Mouse (Mus musculus): Measurements from ENCODE around the gene Ncaph2.
A peak's percentile ranks its signal among the peaks of the same experiment; 100 is the strongest.

The Ncaph2 gene

GRCm38 (mm10) chr15:89355241-89356187 lies at the start of gene Ncaph2, which contains the start of gene Lmf2:
Gene Ncaph2 (plus strand): TSS chr15:89355719.
Gene Lmf2 (minus strand): TSS chr15:89355659.
- DNase-seq = peak; percentile 94

DNA sequence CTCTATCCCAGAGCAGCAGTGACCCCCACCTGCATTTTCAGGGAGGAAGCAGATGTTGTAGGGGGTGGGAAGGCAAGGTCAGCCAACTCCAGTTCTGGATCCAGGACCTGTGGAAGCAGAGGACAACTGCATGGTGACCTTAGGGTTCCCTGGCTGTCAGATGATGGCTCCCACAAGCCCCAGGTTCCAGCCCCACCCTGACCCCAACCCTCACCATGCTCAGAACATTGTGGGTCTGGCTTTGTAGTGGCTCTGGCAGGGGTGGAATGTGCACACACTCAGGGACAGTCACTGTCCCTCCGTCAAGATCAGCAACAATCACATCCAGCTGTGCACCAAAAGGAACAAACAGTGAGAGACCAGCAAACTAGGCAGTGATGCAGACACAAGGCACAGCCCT lies 49.6 kb upstream of the Ncaph2 start:
- DNase-seq = no peak

DNA sequence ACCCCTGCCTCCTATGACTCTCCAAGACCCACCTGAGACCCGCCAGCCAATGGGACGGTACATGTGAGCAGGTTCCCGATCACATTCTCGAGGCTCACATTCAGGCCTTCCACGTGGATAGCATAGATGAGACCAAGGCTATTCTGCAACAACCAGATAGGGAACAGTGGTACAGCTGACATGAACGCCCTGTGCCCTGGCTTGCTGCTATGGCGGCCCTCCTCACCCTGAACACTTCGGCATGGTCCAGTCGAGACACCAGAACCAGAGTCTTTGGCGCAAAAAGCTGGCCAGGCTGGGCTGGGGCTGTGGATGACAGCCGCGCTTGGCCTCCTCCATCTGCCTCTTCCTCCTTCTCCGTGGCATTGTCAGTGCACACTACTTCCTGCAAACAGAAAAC lies 48.1 kb upstream of the Ncaph2 start:
- DNase-seq = no peak

- peak; percentile 48 for DNase-seq
Observed at GRCm38 (mm10) chr15:89308406-89309139, 46.9 kb upstream of the Ncaph2 start.

DNA sequence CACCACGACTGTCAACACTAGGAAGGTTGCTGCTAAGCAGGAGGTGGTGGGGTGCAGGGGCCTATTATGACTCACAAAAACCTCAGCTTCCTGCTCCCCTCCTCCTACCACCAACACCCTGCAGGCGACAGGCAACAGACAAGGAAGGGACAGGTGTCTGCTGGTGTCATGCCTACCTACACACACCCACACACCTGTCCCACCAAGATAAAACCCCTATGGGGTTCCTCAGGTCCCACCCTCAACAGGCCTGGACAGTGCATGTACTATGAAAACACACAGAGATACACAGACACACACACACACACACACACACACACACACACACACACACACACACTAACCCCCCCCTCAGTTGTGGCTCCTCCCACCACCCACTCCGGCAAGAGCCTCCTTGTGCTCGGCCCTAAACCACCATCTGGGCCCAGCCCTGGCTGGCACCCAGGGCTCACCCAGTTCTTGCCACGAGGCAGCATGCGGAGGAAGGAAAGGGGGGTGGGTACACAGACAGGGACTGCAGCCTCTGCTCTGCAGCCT lies 45.5 kb upstream of the Ncaph2 start:
- DNase-seq = peak; percentile 86

DNA sequence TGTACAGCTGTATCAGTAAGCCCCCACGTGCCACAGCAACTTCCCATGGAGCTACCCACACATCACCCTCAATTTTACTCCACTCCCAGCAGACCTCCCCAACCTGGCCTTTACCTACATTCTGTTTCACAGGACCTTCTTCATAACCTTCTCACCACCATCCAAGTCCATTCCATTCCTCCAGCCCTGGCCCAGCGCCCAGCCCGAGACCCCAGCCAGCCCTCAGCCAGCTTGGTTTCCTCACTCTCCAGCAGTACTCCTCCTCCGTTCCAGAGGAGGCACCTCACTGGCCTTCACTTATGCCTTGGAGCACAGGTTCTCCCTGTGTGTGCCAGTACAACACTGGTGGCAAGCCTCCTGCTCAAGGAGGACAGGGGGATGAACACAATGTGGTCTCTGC lies 42.2 kb upstream of the Ncaph2 start:
- DNase-seq = no peak

- no peak for DNase-seq
Observed at GRCm38 (mm10) chr15:89314107-89314506, 41.4 kb upstream of the Ncaph2 start.

- no peak for DNase-seq
Observed at GRCm38 (mm10) chr15:89314511-89315189, 40.9 kb upstream of the Ncaph2 start.

DNA sequence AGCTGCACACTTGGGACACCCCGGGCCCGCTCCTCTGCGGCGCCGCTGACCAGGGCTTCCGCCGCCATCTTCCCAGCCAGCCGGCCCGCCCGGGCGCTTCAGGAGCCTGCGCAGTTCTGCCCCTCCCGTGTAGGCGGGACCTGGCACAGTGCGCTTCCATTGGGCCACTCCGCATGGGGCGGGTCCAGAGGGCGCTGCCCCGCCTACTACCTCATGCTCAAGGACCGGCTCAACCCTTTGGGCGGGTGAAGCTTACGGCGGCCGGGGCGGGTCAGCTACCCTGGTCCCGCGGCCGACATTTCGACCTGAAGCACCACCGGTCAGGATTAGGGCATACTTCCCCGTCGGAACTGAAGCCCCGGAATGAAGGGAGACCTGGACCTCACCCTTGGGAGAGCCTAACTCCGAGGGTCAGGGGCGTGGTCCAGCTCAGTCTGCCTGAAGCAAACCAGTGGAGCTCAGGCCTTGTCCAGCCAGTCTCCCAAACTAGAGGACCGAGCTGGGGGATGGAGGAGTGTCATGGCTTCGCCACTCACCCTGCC lies 40.3 kb upstream of the Ncaph2 start, which contains the start of gene Sbf1:
Gene Sbf1, minus strand, starts transcription at position 122 of the 542 bp plus-strand sequence.
- DNase-seq = peak; percentile 99

DNA sequence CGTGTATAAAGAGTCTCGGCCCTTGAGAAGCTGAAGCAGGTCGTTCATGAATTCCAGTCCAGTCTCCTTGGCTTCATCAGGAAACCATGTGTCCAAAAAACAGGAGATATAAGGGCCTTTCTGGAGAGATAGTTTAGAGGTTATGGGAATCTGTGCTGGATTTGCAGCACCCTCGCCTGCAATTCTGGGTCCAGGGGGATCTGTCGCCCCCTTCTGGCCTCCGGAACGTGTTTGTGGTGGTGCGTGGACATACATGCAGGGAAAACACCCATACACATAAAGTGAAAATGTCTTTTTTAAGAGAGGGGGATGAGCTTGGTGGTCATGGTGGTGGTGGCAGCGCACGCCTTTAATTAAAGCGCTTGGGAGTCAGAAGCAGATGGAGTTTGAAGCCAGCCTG lies 39.4 kb upstream of the Ncaph2 start:
- no peak for DNase-seq

GRCm38 (mm10) chr15:89321264-89321663 lies 34.3 kb upstream of the Ncaph2 start:
- no peak for DNase-seq

DNA sequence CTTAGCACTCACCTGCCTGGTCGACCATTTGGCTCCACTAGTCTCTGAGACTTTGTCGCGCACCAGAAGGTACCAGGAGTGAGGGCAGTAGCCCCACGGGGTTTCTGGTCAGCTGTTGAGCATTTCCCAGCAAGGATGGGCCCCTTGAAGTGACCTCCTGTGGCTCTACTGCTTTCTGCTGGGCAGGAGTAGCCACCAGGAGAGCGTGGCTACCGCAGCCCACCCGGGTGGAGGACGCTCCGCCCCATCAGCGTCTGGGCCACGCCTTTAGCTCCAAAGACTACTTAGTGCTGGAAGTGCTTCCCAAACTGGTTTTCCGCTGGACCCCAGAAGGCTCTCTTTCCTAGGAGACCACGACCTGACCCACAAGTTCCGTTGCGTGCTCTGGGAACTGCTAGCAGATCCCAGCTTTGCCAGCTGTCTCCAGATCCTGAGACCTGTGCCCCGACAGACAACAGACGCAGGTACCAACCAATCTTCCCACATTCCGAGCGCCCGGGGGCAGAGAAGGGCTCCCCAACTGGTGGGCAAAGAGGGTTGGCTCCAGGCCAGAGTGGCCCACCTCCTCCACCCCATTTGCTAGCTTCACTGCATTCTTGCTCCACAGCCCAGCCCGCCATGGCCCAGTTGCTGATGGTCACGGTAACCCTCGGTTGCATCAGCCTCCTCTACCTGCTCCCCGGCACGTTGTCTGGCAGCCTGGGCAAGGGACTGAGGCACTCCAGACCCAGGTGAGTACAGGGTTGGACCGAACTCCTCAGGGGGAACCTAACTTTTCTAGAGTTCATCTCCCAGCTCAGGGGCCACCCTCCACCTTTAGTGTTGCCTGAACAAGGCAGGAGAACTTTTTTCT lies 32.6 kb upstream of the Ncaph2 start, which contains the start of gene Adm2:
Gene Adm2, plus strand, starts transcription at position 51 of the 853 bp plus-strand sequence.
- no peak for DNase-seq

GRCm38 (mm10) chr15:89323656-89324055 lies 31.9 kb upstream of the Ncaph2 start:
- DNase-seq = no peak

GRCm38 (mm10) chr15:89326441-89326840 lies 29.1 kb upstream of the Ncaph2 start:
- no peak for DNase-seq

- no peak for DNase-seq
Observed at GRCm38 (mm10) chr15:89334271-89334670, 21.2 kb upstream of the Ncaph2 start, which contains the start of gene Miox. Gene Miox (plus strand): TSS chr15:89334398.

- DNase-seq = no peak
Observed at GRCm38 (mm10) chr15:89334774-89335537, 20.6 kb upstream of the Ncaph2 start.

DNA sequence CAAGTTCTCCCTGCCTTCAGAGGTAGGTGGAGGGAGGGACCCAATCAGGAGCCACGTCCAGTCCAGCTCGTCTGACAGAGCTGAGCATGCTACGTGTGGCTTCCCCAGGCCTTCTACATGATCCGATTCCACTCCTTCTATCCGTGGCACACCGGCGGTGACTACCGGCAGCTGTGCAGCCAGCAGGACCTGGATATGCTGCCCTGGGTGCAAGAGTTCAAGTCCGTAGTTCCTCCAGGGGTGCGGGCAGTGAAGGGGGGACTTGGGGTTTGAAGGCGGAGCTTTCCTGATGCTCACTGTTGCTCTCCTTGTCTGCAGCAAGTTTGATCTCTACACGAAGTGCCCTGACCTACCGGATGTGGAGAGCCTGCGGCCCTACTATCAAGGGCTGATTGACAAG lies 19.1 kb upstream of the Ncaph2 start:
- DNase-seq = no peak

DNA sequence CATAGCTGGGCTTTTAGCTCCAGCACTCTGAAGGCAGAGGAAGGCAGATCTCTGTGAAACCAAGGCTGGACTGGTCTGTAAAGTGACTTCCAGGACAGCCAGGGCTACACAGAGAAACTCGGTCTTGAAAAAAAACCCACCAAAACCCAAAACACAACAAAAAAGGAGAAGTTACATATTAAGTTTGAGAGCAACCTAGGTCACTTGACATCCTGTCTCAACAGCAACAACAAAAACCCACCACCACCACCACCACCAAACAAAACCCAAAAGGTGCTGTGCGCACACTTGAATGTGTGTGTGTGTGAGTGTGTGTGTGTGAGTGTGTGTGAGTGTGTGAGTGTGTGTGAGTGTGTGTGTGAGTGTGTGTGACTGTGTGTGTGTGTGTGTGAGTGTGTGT lies 15.8 kb upstream of the Ncaph2 start:
- DNase-seq = no peak

DNA sequence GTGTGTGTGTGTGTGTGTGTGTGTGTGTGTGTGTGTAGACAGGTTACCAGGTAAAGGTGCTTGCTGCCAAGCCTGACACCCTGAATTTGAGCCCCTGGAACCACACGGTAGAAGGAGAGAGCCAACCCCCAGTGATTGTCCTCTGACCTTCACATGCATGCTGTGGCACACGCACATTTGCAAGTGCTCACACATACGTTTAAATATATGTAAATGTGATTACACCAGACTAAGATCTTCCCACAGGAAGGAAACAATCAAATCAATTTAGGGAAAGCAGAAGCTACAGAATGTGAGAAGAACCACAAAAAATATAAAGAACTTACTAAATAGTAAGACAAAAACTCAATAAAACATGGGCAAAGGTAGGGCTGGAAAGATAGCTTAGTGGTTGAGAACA lies 15.4 kb upstream of the Ncaph2 start:
- DNase-seq = no peak

GRCm38 (mm10) chr15:89341678-89342077 lies 13.8 kb upstream of the Ncaph2 start:
- DNase-seq = no peak

DNA sequence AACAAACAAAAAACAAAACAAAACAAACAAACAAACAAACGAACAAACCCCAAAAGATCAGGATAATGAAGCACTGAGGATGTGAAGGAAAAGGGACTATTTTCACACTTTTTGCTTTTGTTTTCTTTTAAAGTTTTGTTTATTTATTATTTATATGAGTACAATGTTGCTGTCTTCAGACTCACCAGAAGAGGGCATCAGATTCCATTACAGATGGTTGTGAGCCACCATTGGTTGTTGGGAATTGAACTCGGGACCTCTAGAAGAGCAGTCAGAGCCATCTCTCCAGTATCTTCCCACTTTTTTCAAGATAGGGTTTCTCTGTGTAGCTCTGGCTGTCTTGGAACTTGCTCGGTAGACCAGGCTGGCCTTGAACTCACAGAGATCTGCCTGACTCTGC lies 12.2 kb upstream of the Ncaph2 start:
- no peak for DNase-seq

Data from right cerebral cortex, adult 18-20 months (tissue).